Mouse (Mus musculus): ENCODE data around the gene Fam185a.

Fam185a gene

GRCm38 (mm10) chr5:21426666-21427065 is 1.9 kb downstream of the Fam185a start:
- DNase-seq (ENCODE audit: low spot score) = no peak

- no peak for DNase-seq (ENCODE audit: low spot score)
Measured at GRCm38 (mm10) chr5:21434148-21434929, 9.6 kb downstream of the Fam185a start.

GRCm38 (mm10) chr5:21436471-21436975 is 11.8 kb downstream of the Fam185a start:
- no peak for DNase-seq (ENCODE audit: low spot score)

- DNase-seq (ENCODE audit: low spot score) = no peak
Measured at GRCm38 (mm10) chr5:21438428-21438827, 13.7 kb downstream of the Fam185a start.

- no peak for DNase-seq (ENCODE audit: low spot score)
Measured at GRCm38 (mm10) chr5:21439446-21440110, 14.8 kb downstream of the Fam185a start.

GRCm38 (mm10) chr5:21440833-21441530 is 16.2 kb downstream of the Fam185a start:
- DNase-seq (ENCODE audit: low spot score) = no peak

GRCm38 (mm10) chr5:21467387-21467786 is 42.6 kb downstream of the Fam185a start:
- DNase-seq (ENCODE audit: low spot score) = no peak

- DNase-seq (ENCODE audit: low spot score) = no peak
Measured at GRCm38 (mm10) chr5:21468100-21468499, 43.3 kb downstream of the Fam185a start.

GRCm38 (mm10) chr5:21478428-21478827 is 53.7 kb downstream of the Fam185a start:
- DNase-seq (ENCODE audit: low spot score) = no peak

GRCm38 (mm10) chr5:21479746-21480145 is 55.0 kb downstream of the Fam185a start:
- DNase-seq (ENCODE audit: low spot score) = no peak

GRCm38 (mm10) chr5:21481521-21481920 is 56.8 kb downstream of the Fam185a start:
- DNase-seq (ENCODE audit: low spot score) = no peak

- DNase-seq (ENCODE audit: low spot score) = no peak
Measured at GRCm38 (mm10) chr5:21482446-21483222, 57.9 kb downstream of the Fam185a start.

GRCm38 (mm10) chr5:21483275-21483674 is 58.5 kb downstream of the Fam185a start:
- DNase-seq (ENCODE audit: low spot score) = no peak

- no peak for DNase-seq (ENCODE audit: low spot score)
Measured at GRCm38 (mm10) chr5:21485197-21485829, 60.6 kb downstream of the Fam185a start.

GRCm38 (mm10) chr5:21486798-21487197 is 62.0 kb downstream of the Fam185a start:
- no peak for DNase-seq (ENCODE audit: low spot score)

- DNase-seq (ENCODE audit: low spot score) = no peak
Measured at GRCm38 (mm10) chr5:21487306-21487705, 62.5 kb downstream of the Fam185a start.

- DNase-seq (ENCODE audit: low spot score) = no peak
Measured at GRCm38 (mm10) chr5:21487716-21488115, 63.0 kb downstream of the Fam185a start.

GRCm38 (mm10) chr5:21488506-21488905 is 63.7 kb downstream of the Fam185a start:
- no peak for DNase-seq (ENCODE audit: low spot score)

- DNase-seq (ENCODE audit: low spot score) = no peak
Measured at GRCm38 (mm10) chr5:21489135-21489534, 64.4 kb downstream of the Fam185a start.

GRCm38 (mm10) chr5:21491469-21491868 is 66.7 kb downstream of the Fam185a start:
- no peak for DNase-seq (ENCODE audit: low spot score)

GRCm38 (mm10) chr5:21492213-21492612 is 67.5 kb downstream of the Fam185a start:
- DNase-seq (ENCODE audit: low spot score) = no peak
